In the genomic region with DNA sequence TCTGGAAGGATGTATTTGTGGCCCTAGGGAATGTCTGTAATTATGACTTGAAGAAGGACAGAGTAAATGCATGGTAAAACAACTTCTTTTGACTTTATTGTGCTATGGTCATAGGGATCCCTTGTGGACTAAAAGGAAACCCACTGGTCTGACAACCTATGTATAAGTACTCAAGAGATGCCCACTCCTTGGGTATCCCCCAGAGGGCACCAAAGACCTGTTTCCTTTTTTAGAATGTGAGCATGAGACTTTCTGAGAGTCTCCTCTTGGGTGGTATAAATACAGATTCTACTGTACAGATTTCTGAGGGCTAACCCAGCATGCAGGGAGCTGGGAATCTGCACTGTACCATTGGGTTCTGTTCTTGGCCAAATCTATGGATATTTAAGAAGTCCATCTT, we compare ENCODE assay signal across 15 mouse cellular contexts. TPM values are rescaled to one million over a fixed set of nuclear protein-coding genes. Genes with fewer than 3 reads are reported as not detected.
DNase-seq lines count a peak whose midpoint lies in the region; ATAC-seq and TF ChIP-seq lines count a peak whose summit lies in the region.
"Had no signal": no experiment of that assay in that cellular context is flagged by ENCODE, and none has a peak within 500 bp of the region (broad histone marks: within the 10 kb centered on the region; RNA-seq: fewer than 3 reads in every experiment).

No protein-coding gene starts in this region.

- H3K36me3 ChIP-seq in forebrain, postnatal 0 days (ENCODE audit: insufficient read depth) = peaks cover 13% of the 10 kb centered on the region; the same call in 1 of the 2 replicates
- no peaks in the 10 kb centered on the region for H3K36me3 ChIP-seq in forebrain, embryonic 11.5 days (ENCODE audit: control insufficient read depth, insufficient read depth, low read length)
- no peaks in the 10 kb centered on the region for H3K36me3 ChIP-seq in kidney, embryonic 15.5 days
- no peaks in the 10 kb centered on the region for H3K36me3 ChIP-seq in CH12.LX (replicated peaks in 1 of 2; ENCODE audit: control insufficient read depth in 1 of 2, insufficient read depth in 1 of 2, low read length in 1 of 2)
- H3K36me3 ChIP-seq: heart, embryonic 15.5 days; limb, embryonic 15.5 days had no signal

- H3K79me2 ChIP-seq in CH12.LX (replicated peaks; ENCODE audit: control insufficient read depth, extremely low read depth, insufficient read depth, poor library complexity, severe bottlenecking) = no peaks in the 10 kb centered on the region

- H3K9ac ChIP-seq in forebrain, postnatal 0 days = no peak overlapping the region
- no peak overlapping the region for H3K9ac ChIP-seq in forebrain, embryonic 11.5 days (ENCODE audit: low read length)
- H3K9ac ChIP-seq in kidney, embryonic 15.5 days = no peak overlapping the region
- no peak overlapping the region for H3K9ac ChIP-seq in CH12.LX (ENCODE audit: insufficient read depth, low read depth)
- H3K9ac ChIP-seq: heart, embryonic 15.5 days; limb, embryonic 15.5 days had no signal

- dilution Hi-C loops in CH12.LX (cut with MboI; ENCODE audit: extremely low pct_ligation_motif_present, extremely low pct_unique_long_range_greater_than_20kb, low sequenced_read_pairs) = no loop called here

- no peaks in the 10 kb centered on the region for H3K9me3 ChIP-seq in forebrain, postnatal 0 days (ENCODE audit: low read length)
- H3K9me3 ChIP-seq in forebrain, embryonic 11.5 days (ENCODE audit: control insufficient read depth, low read length) = no peaks in the 10 kb centered on the region
- H3K9me3 ChIP-seq in kidney, embryonic 15.5 days (replicated peaks) = no peaks in the 10 kb centered on the region
- H3K9me3 ChIP-seq in CH12.LX (replicated peaks; ENCODE audit: low read length) = peaks cover 2% of the 10 kb centered on the region
- H3K9me3 ChIP-seq: heart, embryonic 15.5 days; limb, embryonic 15.5 days had no signal

- no peak overlapping the region for H3K27ac ChIP-seq in forebrain, postnatal 0 days (ENCODE audit: low read depth, low read length)
- no peak overlapping the region for H3K27ac ChIP-seq in forebrain, embryonic 11.5 days (ENCODE audit: low read depth, low read length)
- H3K27ac ChIP-seq in kidney, embryonic 15.5 days = no peak overlapping the region
- no peak overlapping the region for H3K27ac ChIP-seq in CH12.LX (ENCODE audit: insufficient read depth, low read depth)
- H3K27ac ChIP-seq: heart, embryonic 15.5 days; limb, embryonic 15.5 days had no signal

- no peak for DNase-seq in forebrain, postnatal 0 days
- DNase-seq in forebrain, embryonic 11.5 days (ENCODE audit: low spot score) = no peak
- peak; percentile 35 for DNase-seq in kidney, adult 9 months
- DNase-seq in CH12.LX (ENCODE audit: extremely low read depth) = no peak
- DNase-seq in induced T-regulatory cell, adult 2 months (ENCODE audit: low read depth) = peak; percentile 2
- no peak for DNase-seq in T-cell, adult 2 months (ENCODE audit: low spot score)
- DNase-seq in urinary bladder, adult 18-20 months (ENCODE audit: low spot score in 2 of 2) = no peak
- DNase-seq: cerebellum, adult 11 months; gastrocnemius, postnatal 14 days; right cerebral cortex, postnatal 14 days had no signal

- H3K4me2 ChIP-seq in forebrain, postnatal 0 days (ENCODE audit: low read depth) = no peak overlapping the region
- H3K4me2 ChIP-seq in forebrain, embryonic 11.5 days (ENCODE audit: low read depth, low read length, severe bottlenecking) = no peak overlapping the region
- H3K4me2 ChIP-seq in kidney, embryonic 15.5 days = no peak overlapping the region
- no peak overlapping the region for H3K4me2 ChIP-seq in CH12.LX (ENCODE audit: insufficient read depth, low read depth, poor library complexity, severe bottlenecking)
- H3K4me2 ChIP-seq: heart, embryonic 15.5 days; limb, embryonic 15.5 days had no signal

- TF ChIP-seq POLR2A in CH12.LX (IDR thresholded peaks at IDR 0.05; ENCODE audit: low read depth, low read length) = no peak

- peak; percentile 42 for TF ChIP-seq RAD21 in CH12.LX (IDR thresholded peaks at IDR 0.05; ENCODE audit: low read depth, low read length)

- TF ChIP-seq EP300 in CH12.LX (IDR thresholded peaks at IDR 0.05; ENCODE audit: low read length) = no peak

- H3K4me1 ChIP-seq in forebrain, postnatal 0 days (ENCODE audit: insufficient read depth) = no peaks in the 10 kb centered on the region
- H3K4me1 ChIP-seq in forebrain, embryonic 11.5 days (replicated peaks; ENCODE audit: control insufficient read depth, insufficient read depth, low read length) = no peaks in the 10 kb centered on the region
- no peaks in the 10 kb centered on the region for H3K4me1 ChIP-seq in kidney, embryonic 15.5 days
- H3K4me1 ChIP-seq in CH12.LX (ENCODE audit: control insufficient read depth in 1 of 2, insufficient read depth in 2 of 2) = peaks cover 0 to 17% of the 10 kb centered on the region in 2 experiments; a peak in 2 of 4 replicates
- H3K4me1 ChIP-seq: heart, embryonic 15.5 days; limb, embryonic 15.5 days had no signal

- no peak overlapping the region for H3K4me3 ChIP-seq in forebrain, postnatal 0 days (ENCODE audit: low read depth, low read length)
- no peak overlapping the region for H3K4me3 ChIP-seq in forebrain, embryonic 11.5 days (ENCODE audit: low read depth, low read length)
- H3K4me3 ChIP-seq in kidney, embryonic 15.5 days (replicated peaks) = no peak overlapping the region
- H3K4me3 ChIP-seq in CH12.LX (replicated peaks in 1 of 3; ENCODE audit: low read depth in 2 of 3, low read length in 2 of 3, poor library complexity in 1 of 3) = no peak overlapping the region
- H3K4me3 ChIP-seq: heart, embryonic 15.5 days; limb, embryonic 15.5 days; myocyte had no signal

- in situ Hi-C loops in CH12.LX (cut with MboI; ENCODE audit: low pct_ligation_motif_present, low pct_unique_long_range_greater_than_20kb, low sequenced_read_pairs) = no loop called here

- 0 out of 2 replicates have a peak, but pooled peaks have one; percentile 8 for TF ChIP-seq CTCF in forebrain, postnatal 0 days (IDR thresholded peaks at IDR 0.05; ENCODE audit: low read depth)
- peak in 1 of 2 experiments; percentile 55; a peak in 2 of 4 replicates for TF ChIP-seq CTCF in CH12.LX (conservative IDR thresholded peaks at IDR 0.05 in 1 of 2, IDR thresholded peaks at IDR 0.05 in 1 of 2; ENCODE audit: low read depth in 2 of 2, low read length in 2 of 2)

- H3K27me3 ChIP-seq in forebrain, postnatal 0 days (ENCODE audit: insufficient read depth, low read length) = no peaks in the 10 kb centered on the region
- H3K27me3 ChIP-seq in forebrain, embryonic 11.5 days (ENCODE audit: control insufficient read depth, insufficient read depth, low read length) = no peaks in the 10 kb centered on the region
- no peaks in the 10 kb centered on the region for H3K27me3 ChIP-seq in kidney, embryonic 15.5 days
- no peaks in the 10 kb centered on the region for H3K27me3 ChIP-seq in CH12.LX (replicated peaks)
- H3K27me3 ChIP-seq: heart, embryonic 15.5 days; limb, embryonic 15.5 days had no signal

- ATAC-seq in forebrain, postnatal 0 days = no peak
- no peak for ATAC-seq in forebrain, embryonic 11.5 days (replicated peaks; ENCODE audit: low FRiP score)
- no peak for ATAC-seq in kidney, embryonic 15.5 days (replicated peaks; ENCODE audit: low FRiP score)
- ATAC-seq: forebrain, embryonic 14.5 days had no signal

TF ChIP-seq in CH12.LX, 34 proteins besides CTCF, POLR2A, EP300 and RAD21:
- TF ChIP-seq SMC3 (IDR thresholded peaks at IDR 0.05; ENCODE audit: low read depth, low read length) (peak; percentile 27; the same call in 1 of the 2 replicates), MXI1 (IDR thresholded peaks at IDR 0.05; ENCODE audit: low read depth, low read length) (no peak), MEF2A (IDR thresholded peaks at IDR 0.05; ENCODE audit: borderline replicate concordance, low read depth, low read length) (peak; percentile 63; the same call in 1 of the 2 replicates)
TF ChIP-seq in CH12.LX: peak in this region for 2.

RNA-seq across cellular contexts. Expression of a gene that starts 48.1 kb away (rescaled TPM):
- total RNA-seq in forebrain, postnatal 0 days (2014; rRNA removed) = 92.8 and 118 TPM in 2 replicates
- polyA plus RNA-seq in forebrain, postnatal 0 days (2015; fragmentation: Nextera tagmentation; extraction: Ambion mirVana) = 40.6 and 53.1 TPM in 2 replicates
- 25.7 and 27.2 TPM in 2 replicates for polyA plus RNA-seq in forebrain, embryonic 11.5 days (2014; fragmentation: Nextera tagmentation; extraction: Ambion mirVana)
- polyA plus RNA-seq in kidney, embryonic 15.5 days (2015; fragmentation: Nextera tagmentation; extraction: Ambion mirVana) = 23.2 and 23.5 TPM in 2 replicates
- total RNA-seq in CH12.LX (2012; rRNA removed) (12.0 and 15.2 TPM in 2 replicates), CH12.LX (2014; rRNA removed) (19.5 and 21.7 TPM in 2 replicates)
- 12.2 and 12.4 TPM in 2 replicates for polyA plus RNA-seq in CH12.LX (2012; ENCODE audit: insufficient read length, low read depth)

Comparison
In these comparisons a context has a peak if more than half of its experiments do, and no peak if none do; other contexts are left out.
1. DNase-seq: peak in kidney, adult 9 months (single experiment) and induced T-regulatory cell, adult 2 months (single experiment); none in forebrain, postnatal 0 days (single experiment), forebrain, embryonic 11.5 days (single experiment), CH12.LX (single experiment), T-cell, adult 2 months (single experiment) and urinary bladder, adult 18-20 months (0 of 2).